Mouse (Mus musculus): ENCODE results near the gene Cfap77. TPM values are rescaled to one million over a fixed set of nuclear protein-coding genes. Genes with fewer than 3 reads are reported as not detected.

Cfap77 gene
- total RNA-seq, 2 experiments from 2014 or later: not detected

- intact Hi-C loops (cut with DNase I): loop anchor here (2.0 kb wide), 2 partner anchors 129 to 299 kb away; no protein-coding TSS in a partner anchor
- DNase-seq: peak in 1 of 2 experiments; percentile 16
Observed at GRCm38 (mm10) chr2:29053802-29054544, 893 bp downstream of the Cfap77 start.

- peak in 1 of 2 experiments; percentile 16 for DNase-seq
- intact Hi-C loops (cut with DNase I): loop anchor here (2.0 kb wide), 2 partner anchors 128 to 298 kb away; no protein-coding TSS in a partner anchor
Observed at GRCm38 (mm10) chr2:29052943-29053454, 1.9 kb downstream of the Cfap77 start.

DNA sequence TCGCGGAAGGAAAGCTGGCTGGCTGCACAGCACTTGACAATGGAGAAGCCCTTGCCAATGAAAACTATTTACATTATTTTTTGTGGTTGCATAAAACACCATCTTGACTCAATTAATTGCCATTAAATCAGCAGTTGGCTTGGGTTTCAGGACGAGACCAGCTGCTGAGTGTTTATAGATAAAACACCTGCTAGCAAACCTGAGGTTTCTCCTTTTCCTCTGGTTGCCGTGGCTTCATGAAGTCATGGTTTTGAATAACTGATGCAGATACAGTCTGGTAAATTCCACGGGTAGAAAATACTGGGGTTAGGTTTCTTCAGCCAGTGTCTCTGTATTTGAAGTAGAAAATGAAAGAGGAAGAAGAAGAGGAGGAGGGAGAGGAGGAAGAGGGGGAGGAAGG lies 2.9 kb downstream of the Cfap77 start:
- intact Hi-C loops (cut with DNase I): loop anchor here (2.0 kb wide), 2 partner anchors 127 to 297 kb away; no protein-coding TSS in a partner anchor
- no peak for DNase-seq

GRCm38 (mm10) chr2:29046151-29046550 lies 8.7 kb downstream of the Cfap77 start:
- intact Hi-C loops (cut with DNase I): no loop called here

GRCm38 (mm10) chr2:29042124-29042523 lies 12.7 kb downstream of the Cfap77 start:
- intact Hi-C loops (cut with DNase I): no loop called here
- no peak for DNase-seq

More at GRCm38 (mm10) chr2:29046151-29046550, 8.7 kb downstream of the Cfap77 start:
- DNase-seq: no peak

- DNase-seq: no peak
- intact Hi-C loops (cut with DNase I): no loop called here
Observed at GRCm38 (mm10) chr2:29041477-29041768, 13.4 kb downstream of the Cfap77 start.

GRCm38 (mm10) chr2:29040594-29041476 lies 14.0 kb downstream of the Cfap77 start:
- DNase-seq: no peak
- intact Hi-C loops (cut with DNase I): no loop called here

DNA sequence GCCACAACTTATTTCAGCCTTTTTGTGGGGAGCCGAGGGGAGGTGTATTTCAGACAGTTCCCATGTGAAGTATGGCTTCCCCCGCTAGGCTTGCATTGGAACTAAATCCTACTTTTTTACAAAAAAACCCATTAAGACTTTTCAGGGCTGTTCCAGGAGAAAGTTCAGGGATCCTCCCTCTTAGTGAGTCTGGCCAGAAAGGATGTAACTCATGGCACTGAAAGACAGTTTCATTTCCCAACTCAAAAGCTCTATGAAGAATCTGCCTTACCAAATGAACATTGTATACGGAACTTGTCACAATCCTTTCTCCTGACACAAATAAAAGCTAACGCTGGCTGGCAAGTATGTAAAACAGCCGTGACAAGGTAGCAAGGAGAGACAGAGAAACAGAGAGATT lies 15.1 kb downstream of the Cfap77 start:
- intact Hi-C loops (cut with DNase I): no loop called here
- DNase-seq: no peak

- intact Hi-C loops (cut with DNase I): no loop called here
- no peak for DNase-seq
Observed at GRCm38 (mm10) chr2:29035698-29036097, 19.2 kb downstream of the Cfap77 start.

DNA sequence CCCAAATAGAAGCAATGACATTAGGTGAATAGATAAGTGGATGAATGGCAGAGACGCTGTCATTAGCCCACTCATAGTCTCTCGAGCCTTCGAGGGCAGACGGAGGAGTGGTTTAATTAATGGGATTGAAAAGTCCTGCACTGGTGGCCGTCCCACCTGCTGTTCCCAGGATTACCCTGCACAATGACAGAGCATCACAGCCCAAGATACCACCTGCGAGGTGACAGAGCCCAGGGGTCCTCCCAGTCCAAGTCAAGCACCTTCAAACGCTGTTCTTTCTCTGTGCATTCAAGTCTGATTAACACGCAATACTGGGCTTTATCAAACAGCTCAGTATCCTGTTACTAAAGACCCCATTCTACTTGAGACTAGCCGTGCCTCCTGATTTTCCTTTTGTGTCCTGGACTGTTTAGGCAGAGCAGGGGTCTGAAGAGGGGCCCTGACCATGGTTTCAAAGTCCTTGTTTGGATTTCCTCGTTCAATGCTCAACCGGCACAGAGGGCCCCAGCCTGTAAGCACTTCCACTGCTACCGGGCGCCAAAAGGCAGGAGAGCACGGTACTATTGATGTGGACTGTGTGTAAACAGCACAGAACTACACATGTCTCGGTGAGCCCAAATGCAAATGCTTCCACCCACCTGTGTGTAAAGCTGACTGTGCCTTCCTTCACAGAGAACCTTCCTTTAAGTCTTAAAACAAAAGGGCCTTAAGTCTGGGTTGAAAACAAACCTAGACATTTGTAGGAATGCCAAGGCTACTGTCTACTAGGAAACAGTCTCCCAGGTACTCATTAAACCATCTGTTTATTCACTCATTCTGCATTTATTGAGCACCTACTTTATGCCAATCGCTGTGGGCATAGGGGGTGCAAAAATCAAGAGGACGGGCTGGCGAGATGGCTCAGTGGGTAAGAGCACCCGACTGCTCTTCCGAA lies 20.1 kb downstream of the Cfap77 start:
- intact Hi-C loops (cut with DNase I): no loop called here
- no peak for DNase-seq

- no peak for DNase-seq
- intact Hi-C loops (cut with DNase I): no loop called here
Observed at GRCm38 (mm10) chr2:29031951-29032350, 22.9 kb downstream of the Cfap77 start.

DNA sequence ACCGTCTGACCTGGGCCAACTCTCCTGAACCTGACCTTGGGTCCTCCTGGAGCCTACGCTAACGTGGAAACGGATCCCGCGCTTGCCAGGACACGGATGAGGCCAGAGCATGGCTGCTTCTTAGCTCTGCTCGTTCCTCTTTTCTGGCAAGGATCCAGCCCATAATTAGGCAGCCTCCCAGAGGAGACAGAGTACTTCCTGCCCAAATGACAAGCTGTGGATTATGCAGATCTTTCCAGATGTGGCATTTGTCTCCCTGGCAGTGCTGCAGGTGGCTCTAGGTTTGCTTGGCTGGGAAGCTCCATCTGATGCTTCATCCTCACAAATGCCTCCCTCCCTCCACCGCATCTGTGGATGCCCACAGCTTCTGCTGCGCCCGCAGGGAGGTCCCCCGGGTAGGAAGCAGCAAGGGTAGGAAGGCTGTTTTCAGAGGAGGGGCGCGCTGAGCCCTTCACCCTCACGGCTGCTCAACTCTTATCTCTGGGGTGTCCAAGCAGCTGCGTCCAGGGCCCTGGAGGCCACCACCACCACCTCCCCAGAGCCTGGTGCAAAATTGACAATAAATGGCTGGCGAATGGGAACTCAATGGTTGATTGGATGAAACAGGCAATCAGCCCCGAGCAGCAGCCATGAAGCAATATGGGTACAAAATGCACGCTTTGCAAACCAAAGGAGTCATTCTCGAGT lies 24.7 kb downstream of the Cfap77 start:
- intact Hi-C loops (cut with DNase I): no loop called here

DNA sequence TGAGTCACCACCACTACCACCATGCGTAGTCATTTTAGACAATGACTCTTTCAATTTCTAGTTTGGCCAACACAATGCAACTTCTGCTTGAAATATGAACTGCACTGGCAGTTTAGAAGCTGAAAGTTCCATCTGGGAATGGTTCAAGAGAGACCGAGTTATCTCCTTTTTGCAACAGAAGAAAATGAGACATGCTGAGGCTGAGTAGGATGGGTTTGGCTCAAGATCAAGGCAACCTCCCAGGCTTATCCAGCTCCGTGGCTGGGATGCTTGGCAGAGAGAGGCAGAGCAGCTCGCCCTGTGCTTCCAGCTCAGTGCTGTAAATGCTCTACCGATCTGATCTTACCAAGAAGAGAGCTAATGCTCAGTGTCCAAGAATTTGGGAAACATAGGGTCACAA lies 29.6 kb downstream of the Cfap77 start:
- DNase-seq: no peak
- intact Hi-C loops (cut with DNase I): no loop called here

More for the DNA sequence above, 24.7 kb downstream of the Cfap77 start:
- no peak for DNase-seq

- intact Hi-C loops (cut with DNase I): no loop called here
- DNase-seq: no peak
Observed at GRCm38 (mm10) chr2:29023001-29023400, 31.9 kb downstream of the Cfap77 start.

DNA sequence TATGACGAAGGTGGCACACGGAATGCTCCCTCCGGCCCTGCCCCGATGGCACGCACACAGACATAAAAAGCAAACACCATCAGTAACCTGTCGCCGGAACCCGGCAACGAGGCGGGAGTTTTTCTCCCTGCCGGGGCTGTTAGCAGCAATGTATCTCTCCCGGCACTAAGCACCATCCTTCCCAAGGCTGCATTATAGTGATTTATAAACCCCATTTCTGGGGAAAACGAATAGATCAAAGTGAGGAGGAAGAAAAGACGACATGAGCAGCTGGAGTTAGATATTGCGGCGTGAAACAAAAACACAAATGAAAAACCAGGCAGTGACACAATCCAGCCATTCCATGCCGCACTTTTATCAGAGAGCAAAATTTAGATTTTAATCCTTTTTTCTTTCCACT lies 33.8 kb downstream of the Cfap77 start:
- intact Hi-C loops (cut with DNase I): no loop called here
- DNase-seq: no peak

DNA sequence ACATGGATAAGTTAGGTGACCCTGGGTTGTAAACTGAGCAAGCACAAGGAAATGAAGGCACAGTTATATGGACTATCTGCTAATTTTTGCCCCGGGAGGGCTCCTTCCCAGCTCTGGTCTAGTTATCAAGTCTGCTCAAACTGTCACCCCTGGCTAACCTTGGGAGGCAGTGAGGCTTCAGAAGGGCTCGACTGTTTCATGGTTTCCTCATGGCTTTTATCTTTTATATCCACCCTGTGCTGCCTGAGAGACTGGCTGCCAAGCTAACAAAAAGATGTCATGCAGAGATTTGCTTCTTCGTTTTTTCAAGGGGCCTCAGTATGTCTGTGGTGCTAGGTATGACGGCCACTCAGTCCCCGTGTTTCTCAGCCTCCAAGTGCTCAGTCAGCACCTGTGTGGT lies 36.2 kb downstream of the Cfap77 start:
- intact Hi-C loops (cut with DNase I): no loop called here
- DNase-seq: no peak

DNA sequence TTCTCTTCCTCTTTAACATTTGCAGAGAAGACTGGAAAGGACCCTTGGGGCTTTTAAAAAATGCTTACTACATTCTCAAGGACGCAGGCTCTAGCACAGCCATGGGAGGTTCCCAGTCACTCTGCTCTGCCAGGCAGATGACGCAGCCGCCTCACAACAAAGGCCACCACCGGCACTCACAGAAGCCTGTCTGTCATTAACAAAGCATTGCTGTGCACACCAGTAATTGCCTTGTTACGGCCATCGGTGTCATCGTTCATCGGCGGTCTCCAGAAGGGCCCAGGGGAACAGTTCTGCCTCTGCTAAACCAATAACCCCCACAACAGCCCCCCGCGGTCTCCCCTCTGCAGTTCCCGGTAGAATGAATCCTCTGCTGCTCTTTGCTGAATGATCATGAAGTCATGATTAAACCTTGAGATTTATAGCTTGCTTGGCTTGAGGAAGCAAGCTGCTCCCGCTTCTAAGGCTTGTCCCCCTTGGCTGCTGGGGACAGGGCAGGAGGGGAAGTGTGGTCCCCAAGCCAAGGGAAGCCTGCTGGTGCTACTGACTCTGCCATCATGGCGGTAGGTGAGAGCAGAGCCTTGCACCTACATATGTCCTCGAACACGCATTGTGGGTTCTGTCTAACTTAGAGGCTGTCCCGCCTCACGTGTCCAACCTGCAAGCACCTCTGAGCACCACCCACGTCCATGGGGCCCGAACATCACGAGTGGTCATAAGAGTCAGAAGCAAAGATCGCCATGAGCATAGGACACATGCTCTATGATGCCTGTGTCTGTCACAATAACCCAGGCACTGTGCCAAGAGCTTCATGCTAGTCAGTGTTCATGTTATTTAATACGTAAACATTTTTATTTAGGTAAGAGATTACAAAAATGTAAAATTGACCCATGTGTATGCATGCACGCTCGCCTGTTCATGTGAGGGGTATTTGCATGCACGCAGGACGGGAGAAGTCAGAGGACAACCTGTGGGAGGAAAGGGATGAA lies 38.0 kb downstream of the Cfap77 start:
- intact Hi-C loops (cut with DNase I): no loop called here
- no peak for DNase-seq

DNA sequence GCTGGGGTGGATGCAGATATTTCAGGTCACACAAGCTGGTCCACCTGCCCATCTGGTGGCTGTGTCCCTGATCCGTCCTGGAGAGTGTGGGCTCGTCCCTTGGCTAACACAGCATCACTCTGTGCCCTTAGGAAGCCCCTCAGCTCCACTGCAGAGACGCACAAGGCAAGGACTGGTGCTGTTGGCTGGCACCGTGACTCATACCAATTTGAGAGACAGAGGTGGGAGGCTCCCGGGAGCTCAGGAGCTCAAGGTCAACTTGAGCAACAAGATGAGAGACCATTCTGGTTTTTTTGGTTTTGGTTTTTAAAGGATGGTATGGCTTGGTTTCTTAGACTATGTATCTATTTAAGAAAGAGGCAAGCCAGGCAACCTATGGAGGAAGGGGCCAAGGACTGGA lies 42.3 kb downstream of the Cfap77 start:
- intact Hi-C loops (cut with DNase I): no loop called here
- DNase-seq: no peak

DNA sequence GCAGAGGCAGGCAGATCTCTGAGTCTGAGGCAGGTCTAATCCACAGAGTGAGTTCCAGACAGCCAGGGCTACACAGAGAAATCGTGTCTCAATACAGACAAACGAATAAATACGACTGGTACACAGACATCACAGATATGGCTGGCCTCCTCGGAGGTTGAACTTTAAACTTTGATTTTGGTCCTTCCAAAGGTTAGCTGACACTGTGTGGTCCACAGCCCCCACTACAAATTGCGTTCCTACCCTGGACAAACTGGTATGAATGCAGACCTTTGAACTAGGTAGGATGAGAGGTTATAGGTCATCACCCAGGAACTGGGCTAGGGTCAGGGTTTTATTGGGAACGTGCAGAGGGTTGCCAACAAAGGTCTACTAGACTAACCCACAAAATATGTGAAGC lies 47.2 kb downstream of the Cfap77 start:
- DNase-seq: no peak
- intact Hi-C loops (cut with DNase I): no loop called here
